Mouse (Mus musculus): ENCODE results near the gene Fbf1. TPM values are rescaled to one million over a fixed set of nuclear protein-coding genes. Genes with fewer than 3 reads are reported as not detected.

The Fbf1 gene
- polyA plus RNA-seq, 1 experiment from 2014 or later: 61.8 TPM

- H3K27me3 ChIP-seq (replicated peaks; ENCODE audit: low read depth, poor library complexity, severe bottlenecking): no peaks in the 10 kb centered on the region
- peak within 1 kb of the TSS; percentile 99 for H3K27ac ChIP-seq (replicated peaks)
- under 1% methylated on average over 62 of the region's 62 CpGs for WGBS
- peak within 1 kb of the TSS; percentile 91 for H3K4me3 ChIP-seq
- peak; percentile 97 for DNase-seq (ENCODE audit: low spot score)
- peaks cover 13% of the 10 kb centered on the region for H3K36me3 ChIP-seq (replicated peaks)
- no peaks in the 10 kb centered on the region for H3K9me3 ChIP-seq
- H3K4me1 ChIP-seq: peaks cover 15% of the 10 kb centered on the region
These were observed 30.9 kb upstream of the Fbf1 start, which contains the start of the genes Ten1 and Acox1 for GRCm38 (mm10) chr11:116198639-116199531. TSS of gene Ten1 (plus strand) at chr11:116198855. TSS of gene Acox1 (minus strand) at chr11:116199045.

- peak overlapping the region; percentile 99 for H3K27ac ChIP-seq (replicated peaks)
- DNase-seq (ENCODE audit: low spot score): no peak
- H3K9me3 ChIP-seq: no peaks in the 10 kb centered on the region
- WGBS: 28% methylated on average over 13 of the region's 13 CpGs
- H3K4me3 ChIP-seq: peak overlapping the region; percentile 91
- H3K36me3 ChIP-seq (replicated peaks): peaks cover 13% of the 10 kb centered on the region
- peaks cover 15% of the 10 kb centered on the region for H3K4me1 ChIP-seq
- no peaks in the 10 kb centered on the region for H3K27me3 ChIP-seq (replicated peaks; ENCODE audit: low read depth, poor library complexity, severe bottlenecking)
These were observed 30.2 kb upstream of the Fbf1 start for GRCm38 (mm10) chr11:116198132-116198531.

GRCm38 (mm10) chr11:116197584-116197906 lies 29.6 kb upstream of the Fbf1 start:
- no peak overlapping the region for H3K27ac ChIP-seq (replicated peaks)
- peaks cover 15% of the 10 kb centered on the region for H3K4me1 ChIP-seq
- H3K4me3 ChIP-seq: peak overlapping the region; percentile 91; the same call in 1 of the 2 replicates
- H3K36me3 ChIP-seq (replicated peaks): peaks cover 13% of the 10 kb centered on the region
- no peak for DNase-seq (ENCODE audit: low spot score)
- H3K9me3 ChIP-seq: no peaks in the 10 kb centered on the region
- WGBS: 92% methylated on average over 6 of the region's 6 CpGs
- no peaks in the 10 kb centered on the region for H3K27me3 ChIP-seq (replicated peaks; ENCODE audit: low read depth, poor library complexity, severe bottlenecking)

GRCm38 (mm10) chr11:116196866-116197583 lies 29.1 kb upstream of the Fbf1 start:
- Histone ChIP-seq H3K4me3 (peak overlapping the region; percentile 91; the same call in 1 of the 2 replicates), H3K27me3 (replicated peaks; ENCODE audit: low read depth, poor library complexity, severe bottlenecking) (no peaks in the 10 kb centered on the region), H3K4me1 (peaks cover 15% of the 10 kb centered on the region), H3K36me3 (replicated peaks) (peaks cover 13% of the 10 kb centered on the region), H3K27ac (replicated peaks) (no peak overlapping the region), H3K9me3 (no peaks in the 10 kb centered on the region)
- 95% methylated on average over 18 of the region's 18 CpGs for WGBS
- DNase-seq (ENCODE audit: low spot score): no peak

- H3K9me3 ChIP-seq: no peaks in the 10 kb centered on the region
- no peak overlapping the region for H3K27ac ChIP-seq (replicated peaks)
- H3K27me3 ChIP-seq (replicated peaks; ENCODE audit: low read depth, poor library complexity, severe bottlenecking): no peaks in the 10 kb centered on the region
- no peak overlapping the region for H3K4me3 ChIP-seq
- peaks cover 15% of the 10 kb centered on the region for H3K4me1 ChIP-seq
- 87% methylated on average over 3 of the region's 3 CpGs for WGBS
- H3K36me3 ChIP-seq (replicated peaks): peaks cover 14% of the 10 kb centered on the region
- DNase-seq (ENCODE audit: low spot score): no peak
These were observed 28.4 kb upstream of the Fbf1 start for GRCm38 (mm10) chr11:116196336-116196735.

GRCm38 (mm10) chr11:116195252-116195651 lies 27.3 kb upstream of the Fbf1 start:
- 79% methylated on average over 5 of the region's 5 CpGs for WGBS
- Histone ChIP-seq H3K27ac (replicated peaks) (no peak overlapping the region), H3K4me3 (no peak overlapping the region), H3K36me3 (replicated peaks) (peaks cover 19% of the 10 kb centered on the region), H3K9me3 (no peaks in the 10 kb centered on the region), H3K4me1 (peaks cover 15% of the 10 kb centered on the region), H3K27me3 (replicated peaks; ENCODE audit: low read depth, poor library complexity, severe bottlenecking) (no peaks in the 10 kb centered on the region)
- no peak for DNase-seq (ENCODE audit: low spot score)

GRCm38 (mm10) chr11:116194619-116195018 lies 26.7 kb upstream of the Fbf1 start:
- DNase-seq (ENCODE audit: low spot score): no peak
- H3K9me3 ChIP-seq: no peaks in the 10 kb centered on the region
- no peak overlapping the region for H3K27ac ChIP-seq (replicated peaks)
- no peak overlapping the region for H3K4me3 ChIP-seq
- no peaks in the 10 kb centered on the region for H3K27me3 ChIP-seq (replicated peaks; ENCODE audit: low read depth, poor library complexity, severe bottlenecking)
- H3K36me3 ChIP-seq (replicated peaks): peaks cover 25% of the 10 kb centered on the region
- WGBS: 97% methylated on average over 8 of the region's 8 CpGs
- H3K4me1 ChIP-seq: peaks cover 13% of the 10 kb centered on the region

GRCm38 (mm10) chr11:116187226-116187930 lies 19.4 kb upstream of the Fbf1 start:
- H3K4me1 ChIP-seq: peaks cover 15% of the 10 kb centered on the region
- WGBS: 52% methylated on average over 11 of the region's 11 CpGs
- no peaks in the 10 kb centered on the region for H3K27me3 ChIP-seq (replicated peaks; ENCODE audit: low read depth, poor library complexity, severe bottlenecking)
- H3K36me3 ChIP-seq (replicated peaks): peaks cover 69% of the 10 kb centered on the region
- H3K4me3 ChIP-seq: no peak overlapping the region
- DNase-seq (ENCODE audit: low spot score): no peak
- no peaks in the 10 kb centered on the region for H3K9me3 ChIP-seq
- peak overlapping the region; percentile 61; the same call in 1 of the 2 replicates for H3K27ac ChIP-seq (replicated peaks)

GRCm38 (mm10) chr11:116186360-116186759 lies 18.4 kb upstream of the Fbf1 start:
- H3K9me3 ChIP-seq: no peaks in the 10 kb centered on the region
- H3K36me3 ChIP-seq (replicated peaks): peaks cover 79% of the 10 kb centered on the region
- no peak overlapping the region; the same call in 1 of the 2 replicates for H3K27ac ChIP-seq (replicated peaks)
- H3K27me3 ChIP-seq (replicated peaks; ENCODE audit: low read depth, poor library complexity, severe bottlenecking): no peaks in the 10 kb centered on the region
- peaks cover 15% of the 10 kb centered on the region for H3K4me1 ChIP-seq
- DNase-seq (ENCODE audit: low spot score): no peak
- no peak overlapping the region for H3K4me3 ChIP-seq
- 88% methylated on average over 11 of the region's 11 CpGs for WGBS

GRCm38 (mm10) chr11:116185836-116186235 lies 17.9 kb upstream of the Fbf1 start:
- no peak for DNase-seq (ENCODE audit: low spot score)
- Histone ChIP-seq H3K4me3 (no peak overlapping the region), H3K27me3 (replicated peaks; ENCODE audit: low read depth, poor library complexity, severe bottlenecking) (no peaks in the 10 kb centered on the region), H3K36me3 (replicated peaks) (peaks cover 76% of the 10 kb centered on the region), H3K4me1 (peaks cover 15% of the 10 kb centered on the region), H3K27ac (replicated peaks) (no peak overlapping the region), H3K9me3 (no peaks in the 10 kb centered on the region)
- WGBS: 87% methylated on average over 3 of the region's 3 CpGs

- WGBS: 91% methylated on average over 20 of the region's 20 CpGs
- Histone ChIP-seq H3K4me1 (no peaks in the 10 kb centered on the region), H3K4me3 (no peak overlapping the region), H3K9me3 (no peaks in the 10 kb centered on the region), H3K36me3 (replicated peaks) (peaks cover 91% of the 10 kb centered on the region), H3K27ac (replicated peaks) (no peak overlapping the region), H3K27me3 (replicated peaks; ENCODE audit: low read depth, poor library complexity, severe bottlenecking) (no peaks in the 10 kb centered on the region)
- DNase-seq (ENCODE audit: low spot score): no peak
These were observed 10.6 kb upstream of the Fbf1 start for GRCm38 (mm10) chr11:116178411-116179121.

GRCm38 (mm10) chr11:116176010-116176409 lies 8.0 kb upstream of the Fbf1 start:
- no peak overlapping the region for H3K27ac ChIP-seq (replicated peaks)
- no peaks in the 10 kb centered on the region for H3K9me3 ChIP-seq
- peaks cover 3% of the 10 kb centered on the region; the same call in 1 of the 2 replicates for H3K4me1 ChIP-seq
- DNase-seq (ENCODE audit: low spot score): no peak
- peaks cover 92% of the 10 kb centered on the region for H3K36me3 ChIP-seq (replicated peaks)
- H3K4me3 ChIP-seq: no peak overlapping the region
- 86% methylated on average over 7 of the region's 7 CpGs for WGBS
- no peaks in the 10 kb centered on the region for H3K27me3 ChIP-seq (replicated peaks; ENCODE audit: low read depth, poor library complexity, severe bottlenecking)

All from embryonic facial prominence, embryonic 10.5 days (tissue).